Mouse (Mus musculus): ENCODE results near the gene Med27.
A peak's percentile ranks its signal among the peaks of the same experiment; 100 is the strongest.

Med27 gene

DNA sequence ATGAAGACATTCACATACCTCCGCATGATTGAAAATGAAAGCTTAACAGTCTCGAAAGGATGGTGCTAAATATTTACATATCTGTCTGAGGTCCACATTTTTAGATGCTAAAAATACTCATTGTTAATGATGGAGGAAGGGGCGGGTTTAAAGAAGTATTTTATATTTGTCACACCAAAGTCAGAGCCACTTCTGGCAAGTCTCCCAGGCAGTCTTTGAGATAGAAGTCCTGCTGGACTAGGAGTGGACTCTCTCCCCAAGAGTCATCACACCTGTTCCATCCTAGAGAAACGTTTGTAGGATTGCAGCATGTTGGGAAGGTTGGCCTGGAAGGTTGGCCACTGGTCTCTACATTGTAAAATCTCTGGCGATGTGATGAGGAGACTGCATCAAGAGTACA lies 90.5 kb downstream of the Med27 start:
- DNase-seq (ENCODE audit: low spot score): no peak

DNA sequence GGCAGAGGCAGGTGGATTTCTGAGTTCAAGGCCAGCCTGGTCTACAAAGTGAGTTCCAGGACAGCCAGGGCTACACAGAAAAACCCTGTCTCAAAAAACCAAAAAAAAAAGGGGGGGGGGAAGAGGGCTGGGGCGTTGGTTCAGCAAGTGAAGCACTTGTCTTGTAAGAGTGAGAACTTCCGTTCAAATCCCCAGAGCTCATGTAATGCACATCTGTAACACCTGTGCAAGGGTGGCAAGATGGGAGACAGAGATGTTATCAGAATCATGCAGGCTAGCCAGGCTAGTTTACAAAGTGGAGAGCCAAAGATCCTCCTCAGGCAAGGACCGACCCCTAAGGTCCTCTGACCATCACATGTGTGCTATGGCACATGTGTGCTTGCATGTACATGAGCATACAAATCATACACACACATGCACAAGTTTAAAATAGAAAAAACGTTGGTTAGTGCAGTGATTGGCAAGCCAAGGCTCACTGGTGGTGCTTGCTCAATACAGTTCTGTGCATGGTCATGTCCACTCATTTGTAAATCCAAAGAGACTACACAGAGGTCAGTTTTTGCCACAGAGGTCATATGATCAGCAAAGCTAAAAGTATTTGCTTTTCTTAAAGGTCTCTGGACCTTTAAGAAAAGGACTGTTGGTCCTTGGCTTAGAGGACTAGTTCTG lies 91.4 kb downstream of the Med27 start:
- no peak for DNase-seq (ENCODE audit: low spot score)

DNA sequence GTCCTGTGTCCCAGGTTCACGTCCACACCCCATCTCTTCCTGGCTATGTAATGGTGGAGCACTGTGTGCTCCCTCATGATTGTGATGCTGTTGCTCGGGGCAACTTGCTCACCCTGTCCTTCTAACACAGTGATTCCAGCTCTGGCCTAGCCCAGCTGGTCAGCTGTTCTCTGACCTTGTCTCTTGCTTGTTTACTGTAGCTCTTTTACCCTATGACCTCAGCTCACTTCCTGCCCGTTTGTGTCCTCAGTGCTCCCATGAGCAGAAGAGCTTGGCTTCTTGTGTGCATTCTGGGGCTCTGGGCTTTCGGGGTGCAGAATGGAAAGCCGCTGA lies 91.9 kb downstream of the Med27 start:
- no peak for DNase-seq (ENCODE audit: low spot score)

DNA sequence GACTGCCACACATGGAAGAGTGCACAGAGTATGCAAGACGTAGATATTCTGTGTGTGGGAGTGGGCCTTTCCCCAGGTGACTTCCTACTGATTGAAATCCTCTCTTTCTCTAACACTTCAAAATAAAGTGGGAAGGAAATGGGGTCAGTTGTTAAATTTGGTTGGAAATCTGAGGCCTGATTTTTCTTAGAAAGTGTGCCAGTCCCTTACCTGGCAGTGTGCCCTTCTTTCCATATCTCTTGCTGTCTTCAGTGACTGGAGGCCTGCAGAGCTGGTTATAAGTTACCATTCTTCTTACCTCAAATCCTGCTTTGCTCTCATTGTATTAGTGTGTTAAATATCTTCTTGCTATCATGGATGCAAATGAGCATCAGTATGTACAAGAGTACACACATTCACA lies 92.4 kb downstream of the Med27 start:
- DNase-seq (ENCODE audit: low spot score): no peak

DNA sequence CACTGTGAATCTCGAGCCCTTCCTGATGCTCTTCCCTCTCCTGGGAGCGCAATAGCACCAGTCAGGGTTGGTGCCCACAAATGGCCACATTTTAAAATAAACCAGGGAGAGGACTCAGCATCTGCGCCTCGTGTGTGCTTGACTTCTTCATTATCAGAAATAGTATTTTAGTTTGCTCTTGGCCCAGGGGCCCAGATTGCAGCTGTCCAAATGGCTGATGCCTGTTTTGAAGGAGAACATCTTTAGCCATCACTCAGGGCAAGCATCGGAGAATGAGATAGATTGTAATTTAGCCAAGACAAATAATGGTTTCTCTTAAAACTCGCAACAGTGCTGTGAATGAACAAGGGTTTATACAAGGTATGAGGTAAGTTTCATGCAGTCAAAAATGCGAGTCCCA lies 92.8 kb downstream of the Med27 start:
- DNase-seq (ENCODE audit: low spot score): no peak

DNA sequence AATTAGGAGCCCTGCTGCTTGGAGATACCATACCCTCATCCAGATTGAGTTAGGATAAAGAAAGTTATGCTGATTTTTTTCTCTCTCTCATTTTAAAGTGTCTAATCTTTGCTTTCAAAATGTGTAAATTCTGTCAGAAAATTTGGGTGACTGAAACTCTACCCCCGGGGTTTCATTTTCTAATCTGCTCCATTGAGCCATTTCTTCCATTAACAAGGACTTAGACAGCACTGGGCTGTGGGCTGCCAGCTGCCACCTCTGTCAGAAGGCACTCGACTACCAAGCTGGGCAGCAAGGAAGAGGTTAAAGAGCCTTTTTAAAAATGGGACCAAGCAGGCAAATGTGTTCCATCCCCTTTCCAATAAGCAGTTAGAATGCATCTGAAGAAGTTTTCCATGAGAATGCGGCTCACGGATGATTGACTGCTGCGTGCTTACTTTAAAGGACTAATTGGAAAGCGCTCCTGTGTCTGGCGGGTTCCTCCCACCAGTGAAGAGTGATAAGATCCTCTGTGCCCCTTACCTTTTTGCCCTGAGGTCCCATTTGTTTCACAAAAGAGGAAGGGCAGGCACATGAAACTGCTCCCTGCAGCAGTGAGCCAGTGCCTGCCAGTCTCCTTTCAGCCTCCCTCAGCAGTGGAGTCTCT lies 93.4 kb downstream of the Med27 start:
- no peak for DNase-seq (ENCODE audit: low spot score)

DNA sequence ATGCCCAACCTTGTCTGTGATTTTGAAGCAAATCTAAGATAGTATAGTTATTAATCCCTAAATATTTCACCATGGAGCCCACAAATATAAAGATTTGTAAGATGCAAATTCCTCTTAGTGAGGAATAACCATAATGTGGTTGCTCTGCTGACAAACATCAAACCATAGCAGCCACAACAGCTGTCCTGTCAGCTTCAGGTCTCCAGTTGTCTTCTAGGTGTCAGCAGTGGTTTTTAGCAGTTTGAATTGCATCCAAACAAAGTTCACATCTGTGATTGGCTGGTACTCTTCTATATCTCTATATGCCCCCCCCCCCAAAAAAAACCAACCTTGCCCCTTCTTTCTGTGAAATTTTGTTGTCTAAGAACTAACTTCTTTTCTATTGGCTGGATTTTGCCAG lies 95.7 kb downstream of the Med27 start:
- no peak for DNase-seq (ENCODE audit: low spot score)

DNA sequence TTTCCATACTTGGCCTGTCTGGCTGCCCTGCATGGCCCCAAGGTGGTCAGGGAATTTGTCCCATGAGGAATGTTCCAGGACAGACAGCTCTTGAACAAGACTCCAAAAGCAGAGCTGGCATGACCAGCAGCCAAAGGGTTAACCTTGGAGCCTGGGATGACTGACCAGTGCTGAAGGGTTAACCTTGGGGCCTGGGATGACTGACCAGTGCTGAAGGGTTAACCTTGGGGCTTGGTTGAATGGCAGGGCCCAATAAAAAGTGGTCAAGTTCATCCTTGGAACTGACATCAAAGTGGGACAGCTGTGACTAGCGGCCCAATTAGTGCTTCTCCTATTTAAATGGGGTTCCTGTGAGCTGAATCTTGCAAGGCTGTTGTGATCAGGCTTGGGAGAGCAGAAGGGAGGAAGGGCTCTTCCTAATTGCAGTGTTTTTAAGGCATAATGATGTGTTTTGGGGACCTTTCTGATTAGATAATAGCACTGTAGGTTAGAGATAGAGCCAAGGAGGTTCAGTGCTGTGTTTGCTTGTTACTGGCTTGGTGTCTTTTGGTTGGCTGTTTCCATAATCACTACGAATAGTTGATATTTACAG lies 97.1 kb downstream of the Med27 start:
- no peak for DNase-seq (ENCODE audit: low spot score)

DNA sequence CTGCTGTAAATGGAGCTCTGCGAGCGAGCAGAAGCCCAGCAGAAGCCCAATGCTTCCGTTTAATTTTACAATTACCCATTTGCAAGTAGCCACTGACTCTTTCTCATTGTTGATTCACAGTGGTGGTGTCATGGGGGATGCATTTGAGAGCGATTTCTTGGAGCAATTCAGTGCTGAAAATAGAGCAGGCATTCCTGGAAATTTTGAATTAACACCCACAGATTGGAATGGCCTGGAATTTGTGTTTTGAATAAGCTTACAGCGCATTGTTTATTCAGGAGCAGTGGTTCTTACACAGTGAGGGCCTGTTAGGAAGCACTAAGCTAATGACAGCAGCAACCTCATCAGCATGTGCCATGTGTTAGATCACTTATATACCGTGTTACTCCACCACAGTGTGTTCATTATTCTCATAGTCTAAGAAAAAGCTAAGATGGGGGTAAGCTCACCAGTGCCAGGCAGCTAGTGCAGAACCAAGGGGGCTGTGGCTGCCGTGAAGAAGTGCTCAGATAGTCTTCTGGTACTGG lies 101.9 kb downstream of the Med27 start:
- DNase-seq (ENCODE audit: low spot score): no peak

DNA sequence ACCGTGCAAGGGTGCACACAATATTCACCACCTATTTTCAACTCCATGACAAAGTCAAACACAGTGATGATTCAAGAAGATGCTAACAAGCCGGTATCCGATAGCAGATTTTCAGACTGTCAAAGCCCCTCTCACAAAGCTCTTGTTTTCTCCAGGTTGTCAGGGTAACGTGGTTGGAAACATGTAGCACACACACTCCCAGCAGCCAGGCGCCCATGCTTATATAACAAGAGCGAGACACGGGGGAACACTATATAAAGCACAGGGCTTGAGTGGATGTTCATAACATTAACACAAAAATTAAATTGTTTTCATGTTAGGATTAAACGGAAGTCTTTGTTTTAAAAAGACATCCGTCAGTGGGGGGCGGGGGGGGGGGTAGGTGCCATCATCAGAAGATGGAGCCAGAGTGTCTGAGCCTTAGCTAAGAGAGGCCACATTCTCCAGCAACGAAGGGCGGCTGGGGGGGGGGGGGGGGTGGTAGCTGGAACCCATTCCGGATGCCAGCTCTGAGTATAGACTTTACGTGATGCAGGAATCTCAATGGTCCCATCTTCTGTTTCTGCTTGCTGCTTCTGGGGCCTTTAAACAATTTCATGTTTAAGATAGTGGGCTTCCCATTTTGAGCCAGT lies 104.9 kb downstream of the Med27 start:
- DNase-seq (ENCODE audit: low spot score): no peak

DNA sequence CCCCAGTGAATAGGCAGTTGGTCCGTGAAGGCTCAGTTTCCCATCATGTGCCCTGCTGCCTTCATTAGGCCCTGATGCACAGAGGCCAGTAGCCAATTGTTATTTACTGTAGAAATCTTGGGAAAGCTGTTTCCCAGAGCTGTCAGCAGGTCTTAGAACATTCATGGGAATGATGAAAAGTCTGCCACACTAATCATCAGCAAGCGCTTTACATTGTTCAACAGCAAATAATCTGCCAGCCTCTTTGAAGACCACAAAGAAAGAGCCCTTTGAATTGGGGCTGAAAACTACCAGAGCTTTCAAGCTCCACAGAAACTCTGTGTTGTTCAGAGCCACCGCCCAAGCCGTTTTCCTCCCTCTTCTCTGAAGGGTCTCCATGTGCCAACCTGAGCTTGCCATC lies 106.8 kb downstream of the Med27 start:
- DNase-seq (ENCODE audit: low spot score): no peak

DNA sequence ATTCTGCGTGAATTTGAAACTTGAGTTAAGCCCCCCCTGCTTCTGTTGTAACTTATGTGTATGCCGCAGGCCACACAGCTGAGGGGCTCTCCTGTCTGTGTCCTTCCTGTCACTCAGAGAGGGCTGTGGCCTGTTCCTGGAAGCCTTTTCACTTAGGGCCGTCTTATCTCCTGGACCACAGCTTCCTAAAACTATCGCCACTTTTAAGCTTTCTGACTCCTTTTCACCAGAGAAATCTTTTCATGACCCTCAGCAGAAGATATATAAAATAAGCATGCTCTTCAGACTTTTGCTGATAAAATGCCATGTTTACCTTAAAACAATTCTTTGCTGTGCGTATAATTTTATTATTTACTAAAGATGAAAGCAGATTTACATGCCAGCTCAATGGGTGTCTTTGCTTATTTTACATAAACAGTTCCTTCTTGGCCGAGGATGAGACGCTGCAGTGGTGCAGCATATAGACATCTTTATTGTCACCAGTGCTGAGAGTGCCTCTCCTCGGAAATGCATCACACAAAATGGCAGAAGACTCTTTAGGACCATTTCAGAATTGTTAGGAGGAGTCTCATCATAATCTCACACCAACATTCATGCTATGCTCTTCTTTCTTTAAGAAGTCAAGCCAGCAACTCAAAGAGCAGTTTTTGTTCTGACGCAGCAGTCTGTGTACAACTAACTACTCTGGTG lies 110.2 kb downstream of the Med27 start:
- no peak for DNase-seq (ENCODE audit: low spot score)

DNA sequence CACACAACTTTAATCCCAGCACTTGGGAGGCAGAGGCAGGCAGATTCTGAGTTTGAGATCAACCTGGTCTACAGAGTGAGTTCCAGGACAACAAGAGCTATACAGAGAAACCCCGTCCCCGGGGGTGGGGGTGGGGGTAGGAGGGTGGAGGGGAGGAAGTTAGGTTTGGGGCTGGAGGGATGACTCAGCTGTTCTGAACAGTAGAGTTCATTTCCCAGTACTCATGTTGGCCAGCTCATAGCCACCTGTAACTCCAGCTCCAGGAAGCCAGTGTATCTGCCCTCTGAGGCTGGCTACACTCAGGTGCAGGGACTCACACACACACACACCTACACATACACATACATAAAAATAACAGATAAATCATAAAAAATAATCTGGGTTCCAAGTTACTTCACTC lies 111.1 kb downstream of the Med27 start:
- DNase-seq (ENCODE audit: low spot score): no peak

DNA sequence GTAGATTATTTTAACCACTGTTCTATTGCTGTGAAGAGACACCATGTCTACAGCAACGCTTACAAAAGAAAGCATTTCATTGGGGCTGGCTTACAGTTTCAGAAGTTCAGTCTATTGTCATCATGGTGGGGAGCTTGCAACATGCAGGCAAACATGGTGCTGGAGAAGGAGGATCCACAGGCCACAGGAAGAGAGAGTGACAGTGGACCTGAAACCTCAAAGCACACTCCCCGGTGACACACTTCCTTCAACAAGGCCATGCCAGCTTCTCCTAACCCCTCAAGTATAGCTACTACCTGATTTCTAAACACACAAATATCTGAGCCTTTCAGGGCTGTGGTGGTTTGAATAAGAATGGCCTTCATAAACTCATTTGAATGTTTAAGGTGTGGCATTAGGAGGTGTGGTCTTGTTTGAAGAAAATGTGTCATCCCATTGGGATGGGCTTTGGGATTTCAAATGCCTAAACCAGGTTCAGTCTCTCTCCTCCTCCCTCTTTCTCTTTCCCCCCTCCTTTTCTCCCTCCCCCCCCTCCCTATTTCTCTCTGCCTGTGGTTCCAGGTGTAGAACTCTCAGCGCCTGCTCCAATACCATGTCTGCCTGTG lies 111.8 kb downstream of the Med27 start:
- DNase-seq (ENCODE audit: low spot score): no peak

DNA sequence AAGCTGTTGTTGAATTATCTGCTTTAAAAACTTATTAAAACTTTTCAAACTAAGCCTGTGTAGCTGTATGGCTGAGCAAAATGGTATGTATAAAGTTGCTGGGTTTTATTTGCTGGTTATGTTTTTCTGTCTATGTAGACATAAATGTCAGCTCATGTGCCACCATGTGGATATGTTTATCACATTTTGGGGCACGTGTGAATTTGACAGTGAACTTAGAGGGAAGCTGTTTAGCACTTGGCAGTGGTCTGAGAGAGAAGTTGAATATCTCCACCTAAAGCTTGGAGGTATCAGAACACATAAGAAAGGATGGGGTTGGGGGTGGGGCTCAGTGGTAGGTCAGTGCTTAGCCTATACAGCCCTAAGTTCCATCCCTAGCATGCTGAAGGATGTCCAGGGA lies 113.0 kb downstream of the Med27 start:
- DNase-seq (ENCODE audit: low spot score): no peak

DNA sequence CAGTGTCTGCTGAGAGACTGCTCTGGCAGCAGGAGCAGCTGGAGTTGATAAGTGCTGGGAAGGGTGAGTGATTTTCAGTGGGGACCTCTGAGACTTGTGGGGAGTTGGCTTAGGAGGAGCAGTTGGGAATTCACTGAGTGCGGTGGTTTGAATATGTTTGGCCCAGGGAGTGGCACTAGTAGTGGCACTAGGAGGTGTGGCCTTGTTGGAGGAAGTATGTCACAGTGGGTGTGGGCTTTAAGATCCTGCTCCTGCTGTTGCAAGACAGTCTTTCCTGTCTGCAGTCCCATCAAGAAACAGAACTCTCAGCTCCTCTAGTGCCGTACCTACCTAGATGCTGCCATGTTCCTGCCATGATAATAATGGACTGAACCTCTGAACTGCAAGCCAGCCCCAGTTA lies 115.2 kb downstream of the Med27 start:
- DNase-seq (ENCODE audit: low spot score): no peak

DNA sequence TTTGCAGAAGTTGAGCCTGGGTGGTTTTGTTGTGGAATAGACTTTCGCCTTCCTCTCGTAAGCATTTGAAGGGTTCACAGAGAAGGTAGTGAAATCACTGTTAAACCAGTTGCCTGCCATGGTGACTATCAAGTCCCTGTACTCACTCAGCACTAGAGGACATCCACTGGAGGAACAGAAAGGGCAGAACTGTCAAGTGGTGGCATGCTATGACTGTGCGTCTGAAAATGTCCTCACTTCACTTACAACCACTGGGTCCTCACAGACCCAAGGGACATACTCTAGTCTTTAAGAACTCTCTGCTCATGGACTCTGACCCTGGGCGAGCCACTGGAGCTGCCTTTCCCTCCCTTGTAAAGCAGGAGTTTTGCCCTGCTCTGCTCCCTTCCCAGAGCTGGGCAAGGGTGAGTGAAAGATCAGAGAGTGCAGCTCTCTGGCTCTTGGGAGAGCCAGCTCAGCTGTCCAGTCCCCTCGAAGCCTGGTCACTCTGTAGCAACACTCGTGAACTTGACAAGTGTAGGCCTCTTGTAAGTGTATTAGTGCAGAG lies 116.5 kb downstream of the Med27 start:
- no peak for DNase-seq (ENCODE audit: low spot score)

DNA sequence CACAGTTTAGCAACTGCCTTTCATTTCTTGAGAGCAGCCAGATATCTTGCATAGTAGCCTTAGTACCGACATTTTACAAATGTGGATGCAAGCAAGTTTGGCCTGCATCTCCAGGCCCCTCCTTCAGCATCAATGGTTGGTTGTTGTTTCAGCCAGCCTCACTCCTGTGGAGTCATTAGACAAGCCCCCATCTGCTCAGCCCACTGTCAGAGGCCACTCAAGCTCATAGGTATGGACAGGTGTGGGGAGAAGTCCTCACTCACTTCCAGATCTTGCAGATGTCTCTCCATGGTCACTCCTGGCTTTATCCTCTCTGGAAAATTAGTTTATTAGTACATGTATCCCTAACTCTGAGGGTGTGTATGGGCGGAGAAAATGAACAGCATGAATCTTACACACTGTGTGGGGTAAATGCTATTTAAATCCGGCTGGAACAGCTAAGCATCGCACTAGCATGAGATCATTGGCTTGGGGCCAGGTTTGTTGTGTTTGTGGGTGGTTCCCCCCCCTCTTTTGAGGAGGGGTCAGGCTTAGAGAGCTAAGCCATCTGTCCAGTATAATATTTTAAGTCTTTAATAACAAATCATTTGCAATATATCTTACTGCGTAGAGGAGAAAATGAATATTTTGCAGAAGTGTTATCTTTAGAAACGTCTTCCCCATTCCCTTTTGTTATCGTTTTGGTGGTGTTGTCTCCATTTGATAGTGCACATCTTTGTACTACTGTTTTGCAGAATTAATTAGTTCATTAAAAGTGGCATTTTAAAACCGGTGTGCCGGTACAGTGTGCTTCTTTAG lies 118.4 kb downstream of the Med27 start:
- peak; percentile 12 for DNase-seq (ENCODE audit: low spot score)

DNA sequence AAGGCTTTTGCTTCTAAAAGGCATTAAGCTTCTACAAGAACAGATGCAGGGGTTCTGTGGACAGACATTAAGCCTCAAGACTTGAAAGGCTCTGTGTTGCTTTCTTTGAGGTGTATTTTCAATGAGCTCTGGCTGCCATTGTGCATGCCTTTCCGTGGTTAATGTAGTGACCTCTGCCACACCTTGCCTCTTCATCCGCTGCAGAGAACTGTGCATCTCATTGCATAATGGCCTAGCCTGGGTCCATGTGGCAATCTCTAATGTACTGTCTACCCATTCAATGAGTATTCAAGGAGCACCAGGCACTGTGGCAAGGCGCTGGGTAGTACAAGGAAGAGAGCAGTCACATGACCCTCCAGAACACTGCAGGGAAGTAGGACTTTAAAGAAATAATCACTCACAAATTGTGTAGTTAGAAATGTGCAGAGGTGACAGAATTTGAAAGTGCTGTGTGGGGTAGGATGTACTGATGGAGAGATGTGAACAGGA lies 119.1 kb downstream of the Med27 start:
- no peak for DNase-seq (ENCODE audit: low spot score)

DNA sequence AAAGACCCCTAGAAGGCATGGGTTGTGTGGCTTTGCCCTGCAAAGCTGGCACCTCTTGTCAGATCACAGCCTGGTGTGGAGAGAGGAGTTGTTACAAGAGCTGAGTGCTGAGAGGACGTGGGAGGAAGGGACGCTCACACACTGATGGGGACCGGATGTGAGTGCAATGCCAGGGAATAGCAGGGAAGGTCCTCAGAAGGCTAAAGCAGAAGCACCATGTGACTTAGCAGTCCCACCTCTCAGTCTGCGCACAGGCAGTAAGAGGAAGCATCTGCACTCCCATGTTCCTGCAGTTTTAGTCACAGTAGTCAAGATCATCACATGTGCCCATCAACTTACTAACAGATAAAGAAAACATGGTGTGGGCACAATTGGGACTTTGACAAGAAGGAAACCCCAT lies 119.8 kb downstream of the Med27 start:
- no peak for DNase-seq (ENCODE audit: low spot score)

DNA sequence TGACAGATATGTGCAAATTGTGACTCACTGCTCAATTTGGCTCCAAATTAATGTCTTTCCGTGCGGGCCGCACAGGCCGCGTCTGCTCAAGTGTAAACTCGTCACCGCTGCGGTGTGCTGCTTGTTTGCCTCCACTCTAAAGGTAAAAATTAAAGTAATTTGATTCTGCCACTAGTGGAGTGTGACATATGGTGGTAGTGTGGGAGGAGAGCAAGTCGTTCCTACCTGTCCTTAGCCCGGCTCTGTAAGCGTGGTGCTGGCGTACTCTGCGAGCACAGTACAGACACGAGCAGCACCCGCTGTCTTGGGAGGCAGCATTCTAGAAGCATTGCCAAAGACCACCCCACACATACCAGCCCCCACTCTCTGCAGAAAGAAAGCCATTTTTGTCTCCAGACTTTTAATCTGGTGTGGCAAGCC lies 121.9 kb downstream of the Med27 start:
- no peak for DNase-seq (ENCODE audit: low spot score)
